Mouse (Mus musculus) embryonic facial prominence, embryonic 12.5 days (tissue): ENCODE data around the gene Sort1. TPM values are rescaled to one million over a fixed set of nuclear protein-coding genes. Genes with fewer than 3 reads are reported as not detected.
A peak's percentile ranks its signal among the peaks of the same experiment; 100 is the strongest.

ENCODE experiments used
- ATAC-seq: fragments of 200-750 bp; cut with Nextera tagmentation; 2 replicates; pipeline ENCODE4 v1.8.0; 2017; ENCODE audit not compliant: insufficient number of reproducible peaks, insufficient read depth, low FRiP score, low TSS enrichment
- H3K27ac ChIP-seq: fragments of 300-500 bp; sonication (generic); 2 replicates; pipeline ENCODE4 v1.5.1; 2016; ENCODE audit warnings: mild to moderate bottlenecking
- H3K27me3 ChIP-seq: fragments of 300-500 bp; sonication (generic); 2 replicates; pipeline ENCODE4 v1.6.1; 2016; ENCODE audit warnings: mild to moderate bottlenecking, moderate library complexity
- H3K36me3 ChIP-seq: fragments of 300-500 bp; sonication (generic); 2 replicates; pipeline ENCODE4 v1.6.1; 2016; ENCODE audit warnings: mild to moderate bottlenecking
- H3K4me1 ChIP-seq: fragments of 300-500 bp; sonication (generic); 2 replicates; pipeline ENCODE4 v1.6.1; 2016
- H3K4me2 ChIP-seq: fragments of 300-500 bp; sonication (generic); replicated peaks from 2 replicates; pipeline ENCODE4 v1.6.1; 2016; ENCODE audit warnings: mild to moderate bottlenecking, moderate library complexity
- H3K4me3 ChIP-seq: fragments of 300-500 bp; sonication (generic); 2 replicates; pipeline ENCODE4 v1.5.1; 2016; ENCODE audit warnings: mild to moderate bottlenecking
- H3K9ac ChIP-seq: fragments of 300-500 bp; sonication (generic); 2 replicates; pipeline ENCODE4 v1.6.1; 2016; ENCODE audit warnings: mild to moderate bottlenecking, moderate library complexity
- H3K9me3 ChIP-seq: fragments of 300-500 bp; sonication (generic); 2 replicates; pipeline ENCODE4 v1.6.1; 2016; ENCODE audit warnings: mild to moderate bottlenecking, moderate library complexity
- WGBS: fragments of 180-500 bp; shearing (Covaris S2); methylation state at CpG from one replicate; pipeline ENCODE4 v1.1.7; 2016; 5-methylcytosine and 5-hydroxymethylcytosine counted together
- polyA plus RNA-seq: library from polyadenylated mRNA; unstranded; fragments of >200 nt; fragmentation: Nextera tagmentation; extraction: Ambion mirVana; gene quantifications from 2 replicates; pipeline ENCODE4 v1.2.1, GENCODE M21; 2016

Gene Sort1
- polyA plus RNA-seq, 1 experiment from 2014 or later = 15.8 TPM

DNA sequence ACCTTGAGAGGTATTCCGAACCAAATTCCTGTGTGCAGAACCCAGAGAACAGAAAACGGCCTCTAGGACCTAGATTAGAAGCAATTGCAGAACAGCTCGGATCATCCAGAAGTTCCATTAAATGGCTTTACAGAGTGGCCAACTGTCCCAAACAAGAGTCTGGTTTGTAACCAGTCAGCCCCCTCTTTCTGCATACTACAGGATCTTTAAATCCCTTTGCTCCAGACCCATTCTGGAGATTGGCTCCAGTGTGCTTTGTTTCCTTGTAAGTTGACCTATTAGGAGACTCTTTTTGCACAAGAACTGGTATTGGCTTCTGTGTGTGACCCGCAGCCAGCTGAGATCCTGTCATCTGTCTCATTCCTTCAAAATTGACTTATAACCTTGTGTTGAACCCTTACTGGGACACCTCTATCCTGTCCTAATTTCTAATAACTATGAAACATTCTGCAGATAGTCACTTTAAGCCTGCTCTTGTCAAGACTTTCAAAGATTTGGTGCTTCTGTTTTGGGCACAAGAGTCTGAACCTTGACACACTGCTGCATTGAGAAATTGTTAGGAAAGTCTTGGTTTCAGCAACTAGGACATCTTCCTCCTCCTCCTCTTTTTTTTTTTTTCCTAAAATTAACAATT lies 1.3 kb downstream of the Sort1 start:
- H3K9ac ChIP-seq = no peak overlapping the region
- ATAC-seq = no peak
- 49% methylated on average over 4 of the region's 4 CpGs for WGBS

DNA sequence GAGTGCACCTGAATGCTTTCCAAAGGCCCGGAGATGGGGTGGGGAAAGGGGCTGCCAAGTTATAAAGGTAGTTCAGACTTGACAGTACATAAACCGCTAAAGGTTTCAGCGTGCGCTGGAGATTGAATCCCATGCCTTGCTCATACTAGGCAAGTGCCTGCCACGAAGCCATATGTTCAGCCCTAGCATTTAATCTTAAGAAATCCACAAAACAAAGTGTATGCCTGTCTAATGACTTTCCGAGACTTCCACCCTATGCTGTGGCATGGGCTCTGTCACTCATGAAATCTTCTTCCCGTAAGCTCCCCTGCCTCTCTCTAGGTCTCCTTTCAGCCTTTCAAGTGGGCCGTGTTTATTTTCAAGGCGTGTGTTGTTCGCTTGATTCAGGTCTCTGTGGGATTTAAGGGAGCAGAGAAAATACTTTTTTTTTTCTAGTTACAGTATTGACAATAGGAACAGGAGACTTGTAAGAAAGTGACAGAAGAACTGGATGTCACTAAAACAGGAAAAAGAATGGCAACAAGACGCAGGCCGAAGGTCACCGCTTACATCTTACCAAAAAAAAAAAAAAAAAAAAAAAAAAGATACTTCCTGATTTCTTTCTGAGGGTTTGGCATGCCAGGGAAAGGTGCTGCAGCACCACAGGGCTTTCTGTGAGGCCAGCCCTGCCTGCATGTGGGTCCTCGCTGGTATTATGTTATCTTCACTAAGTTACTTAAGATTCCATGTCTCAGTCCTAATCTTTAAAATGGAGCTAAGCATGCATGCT lies 3.0 kb downstream of the Sort1 start:
- H3K27ac ChIP-seq = no peak overlapping the region
- peak overlapping the region; percentile 24; the same call in 1 of the 2 replicates for H3K4me2 ChIP-seq
- no peaks in the 10 kb centered on the region for H3K36me3 ChIP-seq
- 56% methylated on average over 14 of the region's 14 CpGs for WGBS
- H3K4me3 ChIP-seq = no peak overlapping the region
- H3K27me3 ChIP-seq = no peaks in the 10 kb centered on the region
- H3K9me3 ChIP-seq = no peaks in the 10 kb centered on the region
- peaks cover 41% of the 10 kb centered on the region for H3K4me1 ChIP-seq
- ATAC-seq = no peak
- H3K9ac ChIP-seq = no peak overlapping the region

More for the DNA sequence above, 1.3 kb downstream of the Sort1 start:
- no peak overlapping the region for H3K27ac ChIP-seq
- no peaks in the 10 kb centered on the region for H3K27me3 ChIP-seq
- H3K4me3 ChIP-seq = peak overlapping the region; percentile 85
- no peaks in the 10 kb centered on the region for H3K9me3 ChIP-seq
- peaks cover 41% of the 10 kb centered on the region for H3K4me1 ChIP-seq
- no peaks in the 10 kb centered on the region; the same call in 1 of the 2 replicates for H3K36me3 ChIP-seq
- H3K4me2 ChIP-seq = peak overlapping the region; percentile 94

DNA sequence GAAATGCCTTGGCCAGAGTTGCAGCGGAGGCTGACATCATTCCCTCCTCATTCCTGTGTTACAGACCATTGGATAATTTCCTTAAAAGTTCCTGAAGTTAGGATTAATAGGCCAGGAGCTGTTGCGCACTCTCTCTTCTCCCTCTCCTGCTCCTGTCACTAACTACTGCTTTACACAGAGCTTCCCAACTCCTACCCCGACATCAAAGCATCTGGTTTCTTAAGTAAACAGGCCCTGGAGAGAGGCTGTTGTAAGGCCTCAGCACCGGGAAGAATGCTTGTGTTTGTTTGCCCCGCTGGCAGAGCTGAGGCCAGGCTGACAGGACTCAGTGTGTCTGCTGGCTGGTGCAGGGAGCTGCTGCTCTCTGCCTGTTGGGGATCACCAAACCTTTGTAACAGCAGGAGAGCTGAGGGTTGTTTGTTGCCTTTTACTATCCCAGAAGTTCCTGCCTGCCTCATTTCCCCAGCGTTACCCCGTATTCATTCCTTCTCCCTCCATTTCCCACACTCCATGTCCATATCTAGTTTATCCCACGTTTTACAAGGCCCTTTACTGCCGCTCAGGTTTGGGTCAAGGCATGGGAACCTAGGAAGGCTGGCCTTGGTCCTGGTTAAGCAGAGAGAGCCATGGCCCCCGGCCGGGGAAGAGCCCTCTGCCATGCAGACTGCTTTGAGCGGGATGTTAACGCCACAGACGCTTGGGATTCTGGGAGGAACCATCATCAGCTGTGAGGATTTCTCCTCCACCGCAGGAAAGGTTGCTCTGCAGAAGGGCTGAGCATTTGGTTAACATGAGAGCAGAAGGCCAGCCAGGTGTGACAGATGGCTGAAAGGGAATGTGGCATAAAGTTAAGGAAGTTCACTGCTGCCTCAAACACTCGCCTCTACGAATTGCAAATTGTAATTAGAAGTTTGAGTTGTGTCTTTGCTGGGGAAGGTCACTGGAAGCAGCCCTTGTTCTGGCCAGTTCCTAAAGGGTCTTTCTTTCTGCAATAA lies 4.2 kb downstream of the Sort1 start:
- 0 out of 2 replicates have a peak overlapping the region, but pooled peaks have one; percentile 32 for H3K27ac ChIP-seq
- no peaks in the 10 kb centered on the region for H3K36me3 ChIP-seq
- peak overlapping the region; percentile 13; the same call in 1 of the 2 replicates for H3K9ac ChIP-seq
- no peaks in the 10 kb centered on the region for H3K27me3 ChIP-seq
- H3K4me3 ChIP-seq = no peak overlapping the region
- H3K9me3 ChIP-seq = no peaks in the 10 kb centered on the region
- 16% methylated on average over 17 of the region's 17 CpGs for WGBS
- no peak for ATAC-seq
- peak overlapping the region; percentile 24 for H3K4me2 ChIP-seq
- H3K4me1 ChIP-seq = peaks cover 35% of the 10 kb centered on the region

DNA sequence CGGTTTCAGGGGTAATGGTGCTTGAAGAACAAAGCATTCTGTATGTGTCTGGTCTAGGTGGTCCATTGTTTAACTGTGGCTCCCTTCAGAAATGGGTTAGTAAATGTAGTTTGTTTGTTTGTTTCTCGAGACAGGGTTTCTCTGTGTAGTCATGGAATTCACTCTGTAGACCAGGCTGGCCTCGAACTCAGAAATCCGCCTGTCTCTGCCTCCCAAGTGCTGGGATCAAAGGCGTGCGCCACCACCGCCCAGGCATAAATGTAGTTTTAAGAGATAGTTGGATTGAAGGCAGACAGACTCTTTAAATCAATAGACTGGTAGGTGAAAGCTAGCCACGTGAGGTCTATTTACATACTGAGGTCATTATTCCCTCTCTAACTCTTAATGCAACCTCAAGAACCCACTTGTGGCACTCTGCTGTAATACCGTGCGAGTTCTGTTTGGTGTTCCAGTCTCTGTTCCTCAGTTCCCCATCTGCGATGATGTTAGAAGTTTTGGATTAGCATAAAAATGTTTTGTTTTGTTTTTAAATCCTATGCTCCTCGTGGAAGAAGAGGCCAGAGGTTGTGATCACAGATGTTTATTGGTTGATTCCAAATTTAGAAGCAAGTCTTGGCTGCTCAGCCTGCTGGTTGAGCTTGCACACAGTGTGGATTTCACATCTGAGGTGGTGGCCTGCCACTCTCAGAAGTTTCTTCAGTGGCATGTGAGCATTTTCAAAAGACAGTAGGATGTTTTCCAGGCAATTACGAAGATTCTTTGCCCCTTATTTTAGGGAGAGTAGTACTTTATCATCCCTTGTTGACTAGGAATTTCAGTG lies 5.6 kb downstream of the Sort1 start:
- 77% methylated on average over 13 of the region's 13 CpGs for WGBS
- Histone ChIP-seq H3K4me2 (no peak overlapping the region), H3K36me3 (no peaks in the 10 kb centered on the region), H3K27ac (no peak overlapping the region), H3K4me1 (peaks cover 39% of the 10 kb centered on the region), H3K9me3 (no peaks in the 10 kb centered on the region), H3K27me3 (no peaks in the 10 kb centered on the region), H3K9ac (no peak overlapping the region), H3K4me3 (no peak overlapping the region)
- no peak for ATAC-seq

DNA sequence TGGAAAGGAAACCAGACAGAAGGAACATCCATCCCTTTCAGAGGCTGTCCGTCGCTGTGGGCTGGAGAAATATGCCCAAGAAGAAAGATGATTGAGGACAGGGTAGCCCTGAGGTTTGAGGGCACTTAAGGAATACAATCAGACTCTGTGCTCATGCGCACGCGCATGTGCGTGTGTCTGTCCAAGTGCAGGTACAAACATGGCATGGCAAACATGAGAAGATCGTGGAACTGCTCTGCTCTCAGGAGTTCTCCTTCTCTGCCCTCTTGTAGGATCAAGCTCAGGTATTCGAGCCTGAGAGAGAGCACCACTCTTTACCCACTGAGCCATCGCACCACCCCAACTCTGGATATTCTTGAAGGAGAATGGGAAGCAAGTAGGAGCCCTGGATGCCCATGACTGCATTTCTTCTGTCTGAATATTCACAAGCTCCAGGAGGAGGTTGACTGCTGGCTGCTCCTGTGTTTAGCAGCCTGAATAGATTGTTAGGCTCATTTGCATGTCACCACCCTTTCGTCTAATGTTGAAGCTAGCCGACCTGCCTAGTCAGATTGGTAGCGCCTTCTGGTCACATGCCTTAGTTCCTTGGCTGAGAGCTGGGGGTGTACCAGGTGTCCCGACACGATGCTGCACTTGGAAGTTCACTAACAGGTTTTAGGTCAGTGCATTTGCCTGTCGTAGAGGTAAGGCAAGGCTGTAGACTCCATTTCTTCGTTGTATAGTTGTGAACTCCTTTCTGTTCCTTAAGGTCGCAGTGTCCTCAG lies 7.3 kb downstream of the Sort1 start:
- WGBS = 68% methylated on average over 17 of the region's 17 CpGs
- H3K9me3 ChIP-seq = no peaks in the 10 kb centered on the region
- H3K27ac ChIP-seq = no peak overlapping the region
- H3K36me3 ChIP-seq = no peaks in the 10 kb centered on the region
- no peak for ATAC-seq
- H3K9ac ChIP-seq = no peak overlapping the region
- no peaks in the 10 kb centered on the region for H3K27me3 ChIP-seq
- H3K4me1 ChIP-seq = peaks cover 38% of the 10 kb centered on the region
- no peak overlapping the region for H3K4me3 ChIP-seq
- H3K4me2 ChIP-seq = no peak overlapping the region

DNA sequence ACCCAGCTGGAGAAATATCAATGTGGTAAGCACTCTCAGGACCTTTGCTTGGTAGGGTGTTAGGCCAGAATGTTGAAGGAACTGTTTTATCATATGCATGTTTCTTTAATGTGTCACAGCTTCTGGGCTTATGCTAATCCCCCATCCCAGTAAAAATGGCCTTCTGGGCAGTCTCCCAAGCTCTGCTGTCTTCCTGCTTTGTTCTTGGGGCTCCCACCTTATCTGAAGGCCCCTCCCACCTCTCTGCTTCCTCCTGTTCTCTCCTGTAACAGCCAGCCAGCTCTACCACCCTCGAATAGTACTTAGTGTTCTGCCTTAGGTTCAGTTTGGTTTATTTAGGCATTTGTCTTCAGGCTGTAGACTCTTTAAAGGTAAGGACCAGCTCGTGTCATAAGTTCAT lies 10.5 kb downstream of the Sort1 start:
- no peak overlapping the region for H3K4me2 ChIP-seq
- no peak for ATAC-seq
- H3K36me3 ChIP-seq = no peaks in the 10 kb centered on the region
- no peak overlapping the region for H3K4me3 ChIP-seq
- no peak overlapping the region for H3K27ac ChIP-seq
- 52% methylated on average over 2 of the region's 2 CpGs for WGBS
- peaks cover 25% of the 10 kb centered on the region for H3K4me1 ChIP-seq
- H3K27me3 ChIP-seq = no peaks in the 10 kb centered on the region
- no peaks in the 10 kb centered on the region for H3K9me3 ChIP-seq
- H3K9ac ChIP-seq = no peak overlapping the region

DNA sequence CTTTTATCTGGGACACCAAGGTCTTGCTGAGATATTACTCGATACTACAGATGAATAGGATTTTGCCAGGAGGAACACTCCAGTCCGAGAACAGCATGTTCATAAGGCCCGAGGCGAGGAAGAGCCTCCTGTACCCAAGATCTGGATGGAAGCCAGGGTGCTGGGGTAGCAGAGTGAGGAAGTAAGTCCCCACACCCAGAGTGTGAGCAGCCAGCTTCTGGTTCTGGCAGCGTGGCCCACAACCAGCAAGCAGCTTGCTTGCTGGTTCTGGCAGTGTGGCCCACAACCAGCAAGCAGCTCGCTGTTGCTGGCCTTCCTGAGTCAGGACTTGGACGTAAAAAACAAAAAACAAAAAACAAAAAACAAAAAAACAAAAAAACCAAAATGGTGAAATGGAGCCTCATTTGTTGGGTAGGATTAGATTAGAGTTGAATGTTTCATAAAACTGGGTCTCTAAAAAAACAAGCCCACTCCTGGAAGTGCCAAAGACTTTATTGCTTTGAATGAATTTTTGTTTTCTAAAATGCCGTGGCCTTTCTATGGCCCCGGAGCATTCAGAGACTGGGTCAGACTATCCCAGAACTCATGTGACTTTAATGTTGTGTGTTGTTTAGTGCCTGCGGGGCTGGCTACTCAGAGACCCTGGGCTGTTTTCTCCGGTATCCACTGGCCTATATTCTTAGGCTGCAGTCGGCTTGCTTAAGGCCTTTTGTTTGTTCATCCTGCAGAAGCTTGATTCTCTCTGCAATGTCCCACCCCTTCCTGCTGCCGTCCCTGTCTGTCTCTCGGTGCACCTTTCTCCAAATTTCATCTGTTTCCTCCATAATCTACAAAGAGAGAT lies 11.7 kb downstream of the Sort1 start:
- no peak for ATAC-seq
- Histone ChIP-seq H3K36me3 (no peaks in the 10 kb centered on the region), H3K9ac (no peak overlapping the region), H3K27ac (peak overlapping the region; percentile 32), H3K4me3 (no peak overlapping the region), H3K4me2 (peak overlapping the region; percentile 28), H3K4me1 (peaks cover 25% of the 10 kb centered on the region), H3K27me3 (no peaks in the 10 kb centered on the region), H3K9me3 (no peaks in the 10 kb centered on the region)
- WGBS = 42% methylated on average over 14 of the region's 14 CpGs

DNA sequence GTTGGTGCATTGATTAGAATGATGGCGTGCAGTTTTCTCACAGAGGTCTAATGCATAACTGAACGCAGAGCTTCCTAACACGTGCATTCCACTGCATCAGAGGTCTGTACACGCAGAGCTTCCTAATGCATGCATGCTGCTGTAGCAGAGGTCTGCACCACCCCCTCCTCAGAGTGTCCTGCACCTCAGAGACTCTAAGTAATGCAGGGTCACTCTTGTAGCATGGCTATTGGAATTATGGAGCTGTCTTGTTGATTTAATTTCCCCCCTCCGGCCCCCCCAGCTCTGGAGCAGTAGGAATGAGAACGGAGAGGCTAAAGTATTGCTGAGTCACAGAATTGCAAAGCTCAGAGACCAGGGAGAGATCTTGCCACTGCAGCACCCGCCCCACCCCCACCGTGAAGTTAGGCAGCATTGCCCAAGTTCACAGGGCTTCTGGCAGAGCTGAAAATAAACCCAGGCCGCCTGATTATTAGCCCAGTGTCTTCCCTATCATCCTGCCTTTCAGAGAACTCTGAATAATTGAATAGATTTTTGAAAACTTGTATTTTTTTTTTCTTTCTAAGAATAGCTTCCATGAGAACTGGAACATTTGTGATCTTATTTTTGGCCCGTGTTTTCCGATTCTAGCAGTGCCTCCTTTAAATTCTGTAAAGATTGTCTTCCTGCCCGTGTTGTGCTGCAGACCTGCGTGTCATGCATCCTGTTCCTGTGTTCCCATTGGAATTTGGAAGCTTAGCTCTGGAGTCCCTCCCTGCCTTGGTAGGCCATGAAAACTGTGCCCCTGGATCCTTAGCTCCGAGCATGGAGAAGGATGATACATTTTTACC lies 12.6 kb downstream of the Sort1 start:
- Histone ChIP-seq H3K4me1 (peaks cover 25% of the 10 kb centered on the region), H3K9me3 (no peaks in the 10 kb centered on the region), H3K9ac (no peak overlapping the region), H3K4me2 (peak overlapping the region; percentile 28), H3K27ac (peak overlapping the region; percentile 55), H3K27me3 (no peaks in the 10 kb centered on the region), H3K4me3 (no peak overlapping the region), H3K36me3 (no peaks in the 10 kb centered on the region)
- peak; percentile 50; the same call in 1 of the 2 replicates for ATAC-seq
- WGBS = 15% methylated on average over 14 of the region's 14 CpGs

DNA sequence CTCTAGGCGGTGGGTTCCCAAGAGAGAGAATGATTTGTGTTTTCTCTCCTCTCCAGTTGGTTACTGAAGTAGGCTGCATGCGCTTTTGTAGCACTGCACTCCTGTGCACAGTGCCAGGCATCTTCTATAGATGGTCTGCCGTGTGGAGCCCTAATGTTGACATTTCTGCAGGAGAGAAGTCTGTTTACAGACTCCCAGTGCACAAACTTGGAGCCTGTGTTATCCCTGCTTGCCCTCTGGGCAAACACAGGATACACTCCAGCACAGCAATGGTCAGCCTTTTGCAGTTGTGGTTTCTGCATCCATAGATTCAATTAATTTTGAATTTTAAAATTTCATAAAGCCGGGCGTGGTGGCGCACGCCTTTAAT lies 13.2 kb downstream of the Sort1 start:
- Histone ChIP-seq H3K4me1 (peaks cover 25% of the 10 kb centered on the region), H3K27ac (peak overlapping the region; percentile 55), H3K9ac (no peak overlapping the region), H3K27me3 (no peaks in the 10 kb centered on the region), H3K9me3 (no peaks in the 10 kb centered on the region), H3K4me2 (no peak overlapping the region), H3K4me3 (no peak overlapping the region), H3K36me3 (no peaks in the 10 kb centered on the region)
- 69% methylated on average over 7 of the region's 7 CpGs for WGBS
- no peak for ATAC-seq
